Mouse (Mus musculus): ENCODE data around the gene Nsfl1c. TPM values are rescaled to one million over a fixed set of nuclear protein-coding genes. Genes with fewer than 3 reads are reported as not detected.
A peak's percentile ranks its signal among the peaks of the same experiment; 100 is the strongest.
"Not testable (repeated sequence)": the region's sequence is repeated elsewhere in the genome, so short reads cannot be mapped to it uniquely, and the experiment has no call there.

The Nsfl1c gene
- 68.3 and 71.0 TPM in 2 replicates for polyA plus RNA-seq (2012; rRNA removed)

DNA sequence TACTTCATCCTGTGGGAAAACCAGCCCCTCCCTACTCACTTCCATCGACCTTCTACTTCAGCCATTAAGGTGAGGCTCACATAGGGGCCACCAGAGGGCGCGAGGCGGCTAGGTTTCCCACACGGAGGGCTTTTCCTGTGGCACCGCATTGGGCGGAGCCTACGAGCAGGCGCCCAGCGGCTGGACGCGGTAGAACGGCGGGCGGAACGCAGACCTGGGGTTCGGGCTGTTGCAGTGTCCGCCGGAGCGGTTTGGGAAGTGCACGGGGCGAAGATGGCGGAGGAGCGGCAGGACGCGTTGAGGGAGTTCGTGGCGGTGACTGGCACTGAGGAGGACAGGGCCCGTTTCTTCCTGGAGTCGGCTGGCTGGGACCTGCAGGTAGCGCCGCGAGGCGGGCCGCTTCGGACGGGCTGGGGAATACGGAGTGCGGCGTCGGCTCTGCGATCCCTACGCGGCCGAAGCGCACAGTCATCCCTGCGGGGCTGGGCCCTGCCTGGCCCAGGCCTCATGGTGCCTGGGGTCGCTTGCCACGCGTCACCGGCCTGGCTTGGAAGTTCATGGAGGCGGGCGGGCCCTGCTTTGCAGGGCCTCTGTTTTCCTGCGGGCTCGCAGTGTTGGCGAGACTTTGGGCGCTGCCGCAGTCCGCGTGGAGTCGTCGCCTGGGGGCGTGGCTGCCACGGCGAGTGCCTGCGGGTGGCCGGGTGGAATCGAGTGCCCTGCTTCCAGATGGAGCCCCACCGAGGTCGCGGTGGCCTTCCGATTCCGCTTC lies at the start of gene Nsfl1c:
Gene Nsfl1c (plus strand): TSS at position 148 of the 769 bp plus-strand sequence.
- no peak for DNase-seq (ENCODE audit: low read depth)

DNA sequence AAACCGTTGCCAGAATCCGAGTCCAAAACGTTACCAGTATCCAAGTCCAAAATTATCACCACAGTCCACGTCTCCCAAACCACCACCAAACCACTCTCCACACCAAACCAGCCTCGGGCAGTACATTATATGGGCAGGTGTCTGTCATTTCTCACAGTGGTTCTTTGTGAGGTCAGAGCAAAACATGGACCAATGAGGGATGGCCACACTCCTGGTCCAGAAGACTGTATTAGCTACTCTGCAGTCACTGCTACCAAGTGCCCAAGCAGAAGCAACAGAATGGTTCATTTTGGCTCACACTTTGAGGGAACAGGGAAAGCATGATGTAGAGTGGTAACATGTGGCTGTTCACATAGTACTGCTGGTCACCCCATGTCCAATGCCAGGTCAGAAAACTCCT lies 17.9 kb upstream of the Nsfl1c start, which contains the start of gene 4921509C19Rik:
Gene 4921509C19Rik (minus strand): TSS at position 101 of the 400 bp plus-strand sequence.
- DNase-seq (ENCODE audit: low read depth): not testable (repeated sequence)

DNA sequence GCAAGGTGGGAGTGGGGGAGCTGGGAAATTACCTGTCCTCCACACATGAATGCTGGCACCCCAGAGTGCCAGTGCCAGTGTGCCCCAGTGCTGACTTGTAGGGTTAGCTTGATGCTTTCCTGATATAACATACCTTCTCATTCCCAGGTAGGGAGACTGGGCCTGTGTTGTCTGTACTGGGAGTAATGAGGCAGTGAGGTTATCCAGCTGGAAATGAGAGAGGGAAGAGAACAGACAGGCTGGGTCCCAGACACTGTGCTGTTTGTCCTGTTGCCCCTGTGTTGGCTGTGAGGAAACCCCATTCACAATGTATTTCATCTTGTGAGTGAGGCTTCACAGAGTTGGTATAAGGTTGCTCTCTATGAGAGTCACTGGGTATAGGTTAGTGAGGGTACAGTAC lies 7.5 kb upstream of the Nsfl1c start:
- no peak for DNase-seq (ENCODE audit: low read depth)

DNA sequence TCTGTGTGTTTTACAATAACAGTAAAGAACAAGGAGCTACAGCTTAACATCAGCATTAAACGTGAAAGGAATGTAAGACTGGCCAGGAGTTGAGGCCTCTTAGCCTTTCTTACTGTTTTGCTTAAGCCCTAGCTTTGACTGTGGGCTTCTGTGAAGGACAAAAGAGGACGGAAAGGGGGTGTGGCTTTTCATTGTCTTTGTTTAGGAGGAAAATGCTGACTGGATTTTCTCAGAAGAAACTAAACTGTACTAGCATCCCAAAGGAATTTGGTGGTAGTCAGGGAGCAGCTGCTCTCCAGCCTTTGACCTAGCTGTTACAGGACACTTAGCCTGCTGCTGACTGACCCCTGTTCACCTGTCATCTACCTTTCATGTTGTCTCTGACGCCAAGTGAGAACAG lies 4.4 kb downstream of the Nsfl1c start:
- no peak for DNase-seq (ENCODE audit: low read depth)

DNA sequence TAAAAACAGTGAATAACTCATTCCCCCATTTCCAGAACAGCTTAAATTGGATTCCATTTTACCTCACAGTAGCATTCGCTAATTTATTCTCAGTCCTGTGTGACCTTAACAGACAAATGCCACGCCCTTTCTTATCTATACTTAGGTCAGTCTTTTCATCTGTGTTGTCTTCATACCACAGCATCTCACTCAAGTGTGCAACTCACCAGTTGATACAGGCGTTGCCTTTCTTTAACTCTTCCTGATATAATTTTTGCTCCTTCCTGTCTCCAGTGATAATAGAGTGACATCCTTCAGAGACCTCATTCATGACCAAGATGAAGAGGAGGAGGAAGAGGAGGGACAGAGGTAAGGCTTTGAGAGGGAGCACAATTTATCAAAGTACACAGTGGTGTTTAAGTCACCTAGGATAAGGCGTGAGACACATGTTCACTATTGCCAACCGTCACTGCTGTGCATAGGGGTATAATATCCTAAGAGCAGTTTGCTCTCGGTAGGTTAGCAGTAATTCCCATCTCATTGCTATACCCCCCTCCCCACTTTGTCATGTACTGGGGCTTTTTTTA lies 6.5 kb downstream of the Nsfl1c start:
- DNase-seq (ENCODE audit: low read depth): no peak

DNA sequence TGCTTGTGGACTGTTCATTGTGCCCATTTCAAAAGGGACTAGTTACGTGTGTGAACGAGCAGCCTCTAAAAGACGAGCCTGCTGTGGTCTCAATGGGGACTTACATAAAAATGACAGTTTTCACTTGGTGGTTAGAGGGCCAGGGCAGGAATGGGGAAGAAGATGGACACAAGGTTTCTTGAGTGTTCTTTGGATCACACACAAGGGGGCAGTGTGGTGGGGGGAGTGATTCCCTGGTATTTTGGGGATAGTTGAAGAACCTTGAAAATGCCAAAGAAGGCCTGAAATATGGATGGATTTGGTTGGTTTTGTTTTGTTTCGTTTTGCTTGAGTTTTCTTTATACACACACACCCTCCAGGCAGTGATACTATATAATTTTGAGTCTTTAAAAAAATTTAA lies 10.2 kb downstream of the Nsfl1c start:
- no peak for DNase-seq (ENCODE audit: low read depth)

DNA sequence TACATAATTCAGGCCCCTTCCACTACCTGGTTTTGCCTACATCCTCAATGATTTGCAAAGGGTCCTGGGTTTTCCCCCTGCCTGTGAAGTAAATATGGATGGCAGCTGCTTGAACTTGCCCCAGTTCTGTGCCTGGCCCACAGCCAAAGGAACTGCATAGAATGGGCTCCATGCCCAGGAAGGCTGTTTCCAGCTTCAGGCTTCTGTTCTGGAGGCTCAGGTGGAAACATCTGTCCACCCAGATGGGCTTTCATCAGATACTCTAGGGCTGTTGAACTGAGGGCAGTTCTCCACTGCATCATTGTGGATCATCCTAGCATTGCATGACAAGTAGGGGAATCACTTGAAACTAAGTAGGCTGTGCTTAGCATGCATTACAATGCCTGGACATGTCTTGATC lies 18.2 kb downstream of the Nsfl1c start:
- DNase-seq (ENCODE audit: low read depth): no peak

DNA sequence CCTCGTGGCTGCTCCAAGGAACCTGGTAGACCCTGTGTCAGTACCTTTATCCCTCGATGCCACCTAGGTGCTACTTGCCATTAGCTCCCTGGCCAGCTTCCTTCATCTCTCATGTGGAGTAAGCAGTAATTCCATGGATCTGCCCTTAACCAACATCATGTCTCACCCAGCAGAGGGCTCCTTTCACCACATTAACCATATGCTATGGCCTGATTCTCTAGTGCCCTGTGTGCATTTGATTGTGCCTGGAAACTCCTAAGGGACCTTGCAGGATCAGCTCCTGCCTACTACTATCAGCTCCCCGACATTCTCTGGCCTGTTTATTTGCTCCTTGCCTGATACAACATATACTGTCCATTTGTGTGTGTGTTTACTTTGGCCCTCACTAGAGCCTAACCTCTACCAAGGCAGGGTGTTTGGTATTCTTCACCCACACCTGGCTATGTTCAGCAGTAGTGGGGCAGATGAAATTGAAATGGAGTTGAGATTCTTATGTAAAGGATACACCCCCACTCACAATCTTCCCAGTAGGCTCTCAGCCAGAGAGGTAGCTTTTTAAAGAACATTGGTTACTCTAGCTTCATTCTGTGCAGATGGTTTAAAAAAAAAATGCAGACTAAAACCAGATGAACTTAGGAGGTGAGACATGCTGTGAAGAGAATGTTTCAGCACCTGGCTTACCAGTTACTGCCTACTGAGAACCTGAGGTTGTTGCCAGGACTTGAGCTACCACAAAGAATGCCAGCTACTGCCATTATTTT lies 19.7 kb downstream of the Nsfl1c start:
- no peak for DNase-seq (ENCODE audit: low read depth)

DNA sequence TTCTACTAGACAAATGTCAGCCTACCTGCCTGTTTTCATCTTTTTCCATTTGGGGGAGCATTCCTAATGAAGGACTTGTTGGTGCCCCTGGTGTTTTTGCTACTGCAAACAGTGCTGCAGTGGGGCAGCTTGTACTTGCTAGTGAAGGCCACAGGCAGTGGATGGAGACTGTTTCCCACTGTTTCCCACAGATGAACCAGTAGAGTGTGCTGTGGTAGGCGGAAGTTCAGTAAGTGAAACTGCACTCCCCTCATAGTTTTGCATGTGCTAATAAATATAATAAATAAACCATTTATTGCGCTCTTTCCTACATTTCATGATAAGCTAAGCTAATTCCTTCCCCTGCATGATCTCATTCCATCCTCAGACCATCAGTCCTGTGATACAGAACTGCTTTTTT lies 25.0 kb downstream of the Nsfl1c start:
- no peak for DNase-seq (ENCODE audit: low read depth)

DNA sequence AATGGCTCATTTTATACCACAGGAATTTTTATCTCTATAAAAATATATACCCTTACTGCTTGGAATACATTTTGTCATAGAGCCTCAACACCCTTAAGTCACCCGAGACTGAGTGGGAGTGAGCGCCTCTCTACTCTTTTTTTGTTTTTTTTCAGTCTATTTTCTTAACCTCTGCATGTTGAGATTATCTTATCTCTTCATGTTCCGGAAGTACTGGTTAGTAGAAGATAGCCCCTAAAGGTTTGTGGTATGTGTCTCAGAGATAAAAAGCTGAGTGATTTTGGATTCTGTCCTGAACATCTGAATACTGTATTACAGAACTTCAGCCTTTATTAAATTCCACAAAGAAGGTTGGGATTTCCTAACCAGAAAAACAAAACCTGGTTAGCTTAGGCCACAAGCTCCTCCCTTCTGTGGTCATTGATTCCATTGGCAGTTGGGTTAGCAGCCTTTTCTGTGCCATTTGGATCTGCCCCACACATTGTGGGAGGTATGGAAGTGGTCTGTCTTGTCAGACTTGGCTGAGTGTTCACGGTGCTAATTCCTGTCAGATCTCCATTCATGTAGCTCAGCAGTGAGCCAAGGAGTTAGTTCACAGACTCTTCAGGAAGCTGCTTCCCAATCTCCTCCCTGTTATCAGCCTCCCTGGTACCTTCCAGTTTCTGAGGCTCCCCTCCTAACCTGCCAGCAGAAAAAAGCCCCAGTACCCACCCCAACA lies 30.5 kb downstream of the Nsfl1c start:
- DNase-seq (ENCODE audit: low read depth): peak; percentile 42

DNA sequence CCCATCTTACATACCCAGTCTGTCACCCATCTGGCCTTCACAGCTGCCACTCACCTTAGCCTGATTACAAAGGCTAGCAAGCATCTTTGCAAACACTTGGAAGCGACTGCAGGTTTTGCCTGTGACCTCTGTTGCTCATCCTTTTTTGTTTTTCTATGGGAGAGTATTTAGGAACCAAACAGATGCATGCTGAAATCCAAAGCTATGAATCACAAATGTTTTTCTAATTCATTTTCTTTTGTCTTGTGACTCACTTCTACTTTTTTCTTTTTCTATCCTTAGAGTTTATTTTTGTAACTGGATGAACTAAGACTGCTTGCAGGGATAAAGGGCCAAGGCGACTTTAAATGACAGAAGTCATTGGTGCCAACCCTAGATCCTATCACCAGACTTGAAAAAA lies 31.5 kb downstream of the Nsfl1c start:
- DNase-seq (ENCODE audit: low read depth): no peak

DNA sequence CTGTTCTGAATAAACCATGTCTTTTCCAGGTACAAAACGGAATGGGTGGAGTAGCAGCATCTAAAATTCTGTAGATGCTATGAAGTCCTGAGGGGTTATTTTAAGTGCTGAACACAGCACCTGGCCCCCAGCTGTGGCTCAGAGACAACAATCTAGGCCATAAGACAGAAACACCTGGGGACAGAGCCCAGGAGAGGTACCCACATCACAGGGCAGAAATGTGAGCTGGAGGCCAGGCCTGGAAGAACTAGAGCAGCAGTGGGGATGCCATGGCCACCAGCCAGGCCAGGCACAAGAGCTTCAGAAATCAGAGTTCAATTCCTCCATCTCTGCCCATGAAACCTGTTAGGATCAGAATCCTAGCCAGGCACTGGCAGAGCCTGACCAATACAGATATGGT lies 34.1 kb downstream of the Nsfl1c start:
- DNase-seq (ENCODE audit: low read depth): no peak

DNA sequence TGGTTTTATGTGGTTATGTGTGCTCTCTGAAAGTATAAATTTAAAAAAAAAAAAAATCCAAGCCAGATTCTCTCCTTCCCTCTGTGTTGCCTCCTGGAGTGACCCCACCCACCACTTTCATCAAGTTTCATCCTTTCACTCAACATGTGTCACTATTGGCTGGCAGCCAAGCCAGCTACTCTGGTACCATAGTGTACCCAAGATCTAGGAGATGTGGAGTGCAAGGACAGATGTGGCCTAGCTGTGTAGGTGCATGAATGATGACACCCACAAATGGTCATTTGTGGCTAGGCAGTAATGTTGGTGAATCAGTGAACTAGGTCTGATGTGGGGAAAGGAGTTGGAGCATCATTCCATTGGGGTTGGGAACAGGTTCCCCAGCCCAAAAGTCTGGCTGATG lies 35.2 kb downstream of the Nsfl1c start:
- no peak for DNase-seq (ENCODE audit: low read depth)

DNA sequence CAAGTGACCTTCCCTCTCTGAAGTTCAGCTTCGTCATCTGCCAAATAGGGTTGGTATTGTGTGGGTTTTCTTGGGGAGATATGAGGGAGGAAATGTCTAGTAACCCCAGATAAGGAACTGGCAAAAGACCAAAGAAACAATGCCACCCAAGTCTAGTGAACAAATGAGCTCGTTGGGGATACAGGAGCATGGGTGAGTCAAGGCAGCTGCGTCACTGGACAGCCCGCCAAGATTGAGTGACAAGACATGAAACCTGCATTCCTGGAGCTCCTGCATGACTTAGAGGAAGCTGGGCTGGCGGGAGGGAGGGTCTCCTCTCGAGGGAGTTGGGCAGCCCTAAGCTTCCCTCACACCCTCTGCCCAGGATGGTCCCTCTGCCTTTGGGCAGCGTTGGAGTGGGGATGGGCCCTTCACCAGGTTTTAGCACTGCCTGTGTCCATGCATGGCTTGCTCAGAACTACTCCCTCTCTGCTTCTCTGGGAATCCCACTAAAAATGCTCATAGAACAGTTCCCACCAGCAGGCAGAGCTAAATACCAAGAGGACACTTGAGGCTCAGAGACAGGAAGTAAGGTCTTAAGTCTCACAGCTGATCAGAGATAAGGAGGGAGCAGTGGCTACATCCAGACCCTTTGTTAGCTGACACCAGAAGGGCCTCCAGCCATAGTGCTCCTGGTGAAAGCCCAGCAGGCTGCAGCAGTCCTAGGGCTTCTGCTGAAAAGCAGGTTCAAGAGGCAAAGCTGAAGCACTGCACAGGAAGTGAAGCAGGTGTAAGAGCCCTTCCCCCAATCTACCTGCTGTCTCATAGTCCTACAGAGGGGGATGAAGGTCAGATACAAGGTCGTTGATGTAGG lies 36.6 kb downstream of the Nsfl1c start:
- DNase-seq (ENCODE audit: low read depth): no peak

DNA sequence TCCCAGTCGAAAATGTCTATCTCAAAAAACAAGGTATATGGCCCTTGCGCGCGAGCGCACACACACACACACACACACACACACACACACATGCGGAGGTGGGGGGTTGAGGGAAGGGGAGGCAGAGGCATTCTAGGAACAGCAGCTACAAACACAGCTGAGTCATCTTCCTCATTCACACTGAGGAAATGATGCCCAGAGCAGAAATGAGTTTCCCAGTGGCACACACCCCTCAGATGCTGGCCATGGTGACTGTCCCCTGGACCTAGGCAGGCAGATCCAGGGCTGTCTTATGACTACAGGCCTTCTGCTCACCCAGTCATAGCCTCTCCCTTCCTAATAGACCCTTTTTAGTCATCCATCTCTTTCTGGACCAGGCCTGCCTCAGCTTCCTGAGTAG lies 39.6 kb downstream of the Nsfl1c start:
- DNase-seq (ENCODE audit: low read depth): no peak

DNA sequence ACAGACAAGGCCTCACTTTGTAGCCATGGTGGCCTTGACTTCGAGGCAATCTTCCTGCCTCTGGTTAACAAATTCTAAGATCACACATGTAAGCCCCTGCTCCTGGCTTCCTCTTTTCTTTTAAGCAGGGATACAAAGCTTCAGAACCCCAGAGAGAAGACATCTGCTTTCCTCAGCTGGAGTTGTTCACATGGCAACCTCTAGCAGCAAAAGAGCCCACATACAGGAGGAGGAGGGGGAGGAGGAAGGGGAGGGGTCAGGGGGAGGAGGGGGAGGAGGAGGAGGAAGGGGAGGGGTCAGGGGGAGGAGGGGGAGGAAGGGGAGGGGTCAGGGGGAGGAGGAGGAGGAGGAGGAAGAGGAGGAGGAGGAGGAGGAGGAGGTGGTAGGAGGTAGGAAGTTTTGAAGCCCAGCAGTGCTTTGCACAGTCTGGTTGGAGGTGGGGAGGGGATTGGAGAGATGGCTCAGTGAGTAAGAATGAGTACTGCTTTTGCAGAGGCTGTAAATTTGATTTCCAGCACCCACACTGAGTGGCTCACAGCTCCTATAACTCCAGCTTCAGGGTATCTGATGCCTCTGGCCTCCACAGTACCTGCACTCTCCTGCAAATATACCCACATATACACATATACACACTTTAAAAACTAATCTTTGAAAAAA lies 42.1 kb downstream of the Nsfl1c start:
- no peak for DNase-seq (ENCODE audit: low read depth)

DNA sequence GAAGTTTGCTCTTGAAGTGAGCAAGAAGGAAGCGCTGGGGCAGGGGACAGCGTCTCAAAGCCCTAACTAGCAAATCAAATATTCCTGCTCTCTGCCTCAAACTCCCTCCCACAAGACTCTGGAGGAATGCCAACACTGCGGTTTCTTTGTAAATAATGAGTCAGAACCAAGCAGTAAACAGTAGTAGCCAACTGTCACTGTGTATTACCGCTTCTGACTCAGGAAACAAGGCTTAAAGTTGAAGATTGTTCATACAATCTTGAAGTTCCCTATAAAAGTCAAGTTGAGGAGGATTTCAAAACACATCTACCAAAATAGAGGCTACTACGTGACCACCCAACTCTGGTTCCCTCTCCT lies 42.6 kb downstream of the Nsfl1c start:
- no peak for DNase-seq (ENCODE audit: low read depth)

DNA sequence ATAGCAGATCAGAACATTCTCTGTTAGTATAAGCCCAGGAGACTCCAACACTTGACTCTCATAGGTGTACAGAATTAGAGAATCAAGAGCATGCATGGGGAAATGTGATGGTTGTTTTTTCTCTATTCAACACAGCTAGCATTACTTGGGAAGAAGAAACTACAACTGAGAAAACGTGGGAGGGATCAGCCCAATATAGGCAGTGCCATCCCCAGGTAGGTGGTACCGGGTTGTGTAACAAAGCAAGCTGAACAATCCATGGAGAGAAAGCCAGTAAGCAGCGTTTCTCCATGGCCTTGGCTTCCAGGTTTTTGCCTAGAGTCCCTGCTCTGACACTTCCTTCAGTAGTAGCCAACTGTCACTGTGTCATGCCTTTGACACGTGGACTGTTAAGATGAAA lies 44.7 kb downstream of the Nsfl1c start:
- no peak for DNase-seq (ENCODE audit: low read depth)

DNA sequence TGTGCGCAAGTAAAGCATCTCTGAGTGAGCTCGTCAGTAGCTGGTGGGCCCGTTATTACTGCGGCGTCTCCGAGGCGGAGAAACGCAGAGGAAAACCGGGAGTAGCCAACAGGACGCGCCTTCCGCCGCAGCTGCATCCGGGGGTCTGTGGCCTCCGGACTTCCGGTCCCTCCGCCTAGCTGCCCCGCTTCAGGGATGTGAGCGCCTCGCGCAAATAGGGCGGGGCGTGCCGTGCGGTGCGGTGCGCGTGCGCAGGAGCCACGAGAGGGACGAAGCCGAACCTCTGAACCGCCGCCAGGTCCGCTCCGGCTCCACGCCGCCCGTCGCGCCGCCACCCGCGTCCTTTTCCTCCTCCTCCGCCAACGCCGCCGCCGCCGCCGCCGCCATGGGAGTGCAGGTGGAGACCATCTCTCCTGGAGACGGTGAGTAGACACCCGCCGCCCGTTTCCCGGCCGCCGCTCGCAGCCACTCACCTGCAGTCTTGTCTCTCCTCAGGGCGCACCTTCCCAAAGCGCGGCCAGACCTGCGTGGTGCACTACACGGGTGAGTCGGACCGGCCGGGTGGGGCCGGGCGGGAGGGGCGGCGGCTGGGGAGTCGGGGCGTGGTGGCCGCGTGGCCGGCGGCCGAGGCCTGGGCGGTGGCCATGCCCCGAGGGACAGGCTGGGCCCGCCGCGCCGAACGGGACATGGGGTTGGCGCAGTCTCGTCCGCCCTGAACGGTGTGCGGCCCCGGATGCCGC lies 48.5 kb downstream of the Nsfl1c start, which contains the start of gene Fkbp1a:
Gene Fkbp1a (plus strand): TSS at position 161 of the 740 bp plus-strand sequence.
- no peak for DNase-seq (ENCODE audit: low read depth)
